Mouse (Mus musculus) liver, embryonic 12.5 days (tissue): ENCODE results near the gene Nodal. TPM values are rescaled to one million over a fixed set of nuclear protein-coding genes. Genes with fewer than 3 reads are reported as not detected.

Experiments
- ATAC-seq: fragments of 200-750 bp; cut with Nextera tagmentation; 2 replicates; pipeline ENCODE4 v1.8.0; 2017; ENCODE audit warnings: moderate number of reproducible peaks, mild to moderate bottlenecking, moderate library complexity
- H3K27ac ChIP-seq: fragments of 300-500 bp; sonication (generic); 2 replicates; pipeline ENCODE4 v1.5.1; 2016; ENCODE audit warnings: mild to moderate bottlenecking
- H3K27me3 ChIP-seq: fragments of 300-500 bp; sonication (generic); replicated peaks from 2 replicates; pipeline ENCODE4 v1.6.1; 2016; ENCODE audit warnings: mild to moderate bottlenecking, moderate library complexity
- H3K36me3 ChIP-seq: fragments of 300-500 bp; sonication (generic); 2 replicates; pipeline ENCODE4 v1.6.1; 2016; ENCODE audit warnings: mild to moderate bottlenecking, moderate library complexity
- H3K4me1 ChIP-seq: fragments of 300-500 bp; sonication (generic); 2 replicates; pipeline ENCODE4 v1.6.1; 2016
- H3K4me2 ChIP-seq: fragments of 300-500 bp; sonication (generic); 2 replicates; pipeline ENCODE4 v1.6.1; 2016; ENCODE audit warnings: mild to moderate bottlenecking, moderate library complexity
- H3K4me3 ChIP-seq: fragments of 300-500 bp; sonication (generic); 2 replicates; pipeline ENCODE4 v1.5.1; 2016; ENCODE audit warnings: mild to moderate bottlenecking, moderate library complexity
- H3K9ac ChIP-seq: fragments of 300-500 bp; sonication (generic); 2 replicates; pipeline ENCODE4 v1.6.1; 2016; ENCODE audit warnings: mild to moderate bottlenecking, moderate library complexity
- H3K9me3 ChIP-seq: fragments of 300-500 bp; sonication (generic); replicated peaks from 2 replicates; pipeline ENCODE4 v1.6.1; 2016; ENCODE audit warnings: mild to moderate bottlenecking, moderate library complexity
- WGBS: fragments of 180-500 bp; shearing (Covaris S2); methylation state at CpG from one replicate; pipeline ENCODE4 v1.1.7; 2016; ENCODE audit not compliant: insufficient replicate concordance; 5-methylcytosine and 5-hydroxymethylcytosine counted together
- polyA plus RNA-seq: library from polyadenylated mRNA; unstranded; fragments of >200 nt; fragmentation: Nextera tagmentation; extraction: Ambion mirVana; gene quantifications from 2 replicates; pipeline ENCODE4 v1.2.1, GENCODE M21; 2016

Gene Nodal
- polyA plus RNA-seq, 1 experiment from 2014 or later = 0.31 TPM

- Histone ChIP-seq H3K4me1 (peaks cover 53% of the 10 kb centered on the region), H3K9me3 (no peaks in the 10 kb centered on the region), H3K36me3 (no peaks in the 10 kb centered on the region), H3K27me3 (peaks cover 66% of the 10 kb centered on the region), H3K4me3 (peak overlapping the region; percentile 55; the same call in 1 of the 2 replicates), H3K27ac (no peak overlapping the region), H3K9ac (no peak overlapping the region), H3K4me2 (peak overlapping the region; percentile 81)
- no peak for ATAC-seq
- 9% methylated on average over 24 of the region's 24 CpGs for WGBS
Measured at GRCm38 (mm10) chr10:61419146-61419545, 1.4 kb downstream of the Nodal start.

GRCm38 (mm10) chr10:61420011-61420410 lies 2.2 kb downstream of the Nodal start:
- Histone ChIP-seq H3K27ac (no peak overlapping the region), H3K36me3 (no peaks in the 10 kb centered on the region), H3K9me3 (no peaks in the 10 kb centered on the region), H3K4me3 (no peak overlapping the region), H3K27me3 (peaks cover 66% of the 10 kb centered on the region), H3K9ac (no peak overlapping the region), H3K4me1 (peaks cover 53% of the 10 kb centered on the region), H3K4me2 (no peak overlapping the region)
- 36% methylated on average over 4 of the region's 4 CpGs for WGBS
- ATAC-seq = no peak

- ATAC-seq = no peak
Measured at GRCm38 (mm10) chr10:61422861-61423260, 5.1 kb downstream of the Nodal start.

GRCm38 (mm10) chr10:61423289-61423688 lies 5.5 kb downstream of the Nodal start:
- Histone ChIP-seq H3K4me1 (peaks cover 36% of the 10 kb centered on the region), H3K27me3 (peaks cover 40% of the 10 kb centered on the region), H3K9ac (no peak overlapping the region), H3K36me3 (no peaks in the 10 kb centered on the region), H3K27ac (no peak overlapping the region), H3K4me3 (no peak overlapping the region), H3K9me3 (no peaks in the 10 kb centered on the region), H3K4me2 (no peak overlapping the region)
- WGBS = 50% methylated on average over 10 of the region's 10 CpGs
- peak; percentile 12; the same call in 1 of the 2 replicates for ATAC-seq

More at GRCm38 (mm10) chr10:61422861-61423260, 5.1 kb downstream of the Nodal start:
- Histone ChIP-seq H3K9ac (no peak overlapping the region), H3K36me3 (no peaks in the 10 kb centered on the region), H3K9me3 (no peaks in the 10 kb centered on the region), H3K27me3 (peaks cover 44% of the 10 kb centered on the region), H3K4me1 (peaks cover 40% of the 10 kb centered on the region), H3K4me2 (no peak overlapping the region), H3K27ac (no peak overlapping the region), H3K4me3 (no peak overlapping the region)
- 55% methylated on average over 12 of the region's 12 CpGs for WGBS

- peaks cover 25% of the 10 kb centered on the region for H3K4me1 ChIP-seq
- no peak for ATAC-seq
- H3K9me3 ChIP-seq = no peaks in the 10 kb centered on the region
- H3K4me3 ChIP-seq = no peak overlapping the region
- H3K36me3 ChIP-seq = peaks cover 6% of the 10 kb centered on the region
- H3K4me2 ChIP-seq = no peak overlapping the region
- H3K9ac ChIP-seq = no peak overlapping the region
- H3K27me3 ChIP-seq = peaks cover 28% of the 10 kb centered on the region
- no peak overlapping the region for H3K27ac ChIP-seq
- 37% methylated on average over 7 of the region's 7 CpGs for WGBS
Measured at GRCm38 (mm10) chr10:61424500-61424899, 6.7 kb downstream of the Nodal start.

GRCm38 (mm10) chr10:61425047-61425446 lies 7.3 kb downstream of the Nodal start:
- Histone ChIP-seq H3K27me3 (peaks cover 22% of the 10 kb centered on the region), H3K4me1 (peaks cover 25% of the 10 kb centered on the region), H3K9me3 (no peaks in the 10 kb centered on the region), H3K9ac (no peak overlapping the region), H3K4me3 (no peak overlapping the region), H3K27ac (no peak overlapping the region), H3K36me3 (peaks cover 12% of the 10 kb centered on the region), H3K4me2 (no peak overlapping the region)
- 58% methylated on average over 2 of the region's 2 CpGs for WGBS
- ATAC-seq = no peak

GRCm38 (mm10) chr10:61426251-61426757 lies 8.5 kb downstream of the Nodal start:
- Histone ChIP-seq H3K9me3 (no peaks in the 10 kb centered on the region), H3K4me2 (no peak overlapping the region), H3K4me3 (no peak overlapping the region), H3K36me3 (peaks cover 24% of the 10 kb centered on the region), H3K27ac (peak overlapping the region; percentile 28), H3K27me3 (peaks cover 10% of the 10 kb centered on the region), H3K4me1 (peaks cover 22% of the 10 kb centered on the region), H3K9ac (no peak overlapping the region)
- WGBS = 39% methylated on average over 2 of the region's 2 CpGs
- ATAC-seq = peak; percentile 39

- 81% methylated on average over 6 of the region's 6 CpGs for WGBS
- Histone ChIP-seq H3K36me3 (peaks cover 41% of the 10 kb centered on the region), H3K4me1 (peaks cover 22% of the 10 kb centered on the region), H3K9ac (no peak overlapping the region), H3K4me2 (no peak overlapping the region), H3K9me3 (no peaks in the 10 kb centered on the region), H3K27me3 (peaks cover 7% of the 10 kb centered on the region; the same call in 1 of the 2 replicates), H3K27ac (no peak overlapping the region), H3K4me3 (no peak overlapping the region)
- ATAC-seq = no peak
Measured at GRCm38 (mm10) chr10:61427951-61428350, 10.2 kb downstream of the Nodal start.

GRCm38 (mm10) chr10:61428416-61428815 lies 10.6 kb downstream of the Nodal start:
- H3K4me1 ChIP-seq = peaks cover 19% of the 10 kb centered on the region
- no peak overlapping the region for H3K4me3 ChIP-seq
- ATAC-seq = no peak
- H3K9ac ChIP-seq = no peak overlapping the region
- H3K27ac ChIP-seq = no peak overlapping the region
- H3K4me2 ChIP-seq = no peak overlapping the region
- H3K9me3 ChIP-seq = no peaks in the 10 kb centered on the region
- 0 out of 2 replicates have a peak, but pooled peaks cover 3% of the 10 kb centered on the region for H3K27me3 ChIP-seq
- peaks cover 45% of the 10 kb centered on the region for H3K36me3 ChIP-seq
- WGBS = 57% methylated on average over 4 of the region's 4 CpGs

GRCm38 (mm10) chr10:61429043-61429442 lies 11.3 kb downstream of the Nodal start:
- H3K27ac ChIP-seq = no peak overlapping the region
- no peak for ATAC-seq
- H3K36me3 ChIP-seq = peaks cover 52% of the 10 kb centered on the region
- peaks cover 15% of the 10 kb centered on the region for H3K4me1 ChIP-seq
- no peaks in the 10 kb centered on the region for H3K27me3 ChIP-seq
- H3K4me3 ChIP-seq = no peak overlapping the region
- no peak overlapping the region for H3K4me2 ChIP-seq
- 87% methylated on average over 5 of the region's 5 CpGs for WGBS
- no peak overlapping the region for H3K9ac ChIP-seq
- H3K9me3 ChIP-seq = no peaks in the 10 kb centered on the region

GRCm38 (mm10) chr10:61431375-61431774 lies 13.6 kb downstream of the Nodal start:
- H3K4me2 ChIP-seq = no peak overlapping the region
- H3K9ac ChIP-seq = no peak overlapping the region
- H3K27me3 ChIP-seq = no peaks in the 10 kb centered on the region
- no peak overlapping the region for H3K27ac ChIP-seq
- no peaks in the 10 kb centered on the region for H3K9me3 ChIP-seq
- no peaks in the 10 kb centered on the region for H3K4me1 ChIP-seq
- no peak for ATAC-seq
- 89% methylated on average over 9 of the region's 9 CpGs for WGBS
- H3K36me3 ChIP-seq = peaks cover 74% of the 10 kb centered on the region
- no peak overlapping the region for H3K4me3 ChIP-seq

GRCm38 (mm10) chr10:61440202-61440800 lies 22.5 kb downstream of the Nodal start:
- WGBS = 81% methylated on average over 7 of the region's 7 CpGs
- Histone ChIP-seq H3K4me2 (no peak overlapping the region), H3K9ac (no peak overlapping the region), H3K4me3 (no peak overlapping the region), H3K4me1 (peaks cover 35% of the 10 kb centered on the region), H3K27me3 (no peaks in the 10 kb centered on the region), H3K9me3 (no peaks in the 10 kb centered on the region), H3K36me3 (peaks cover 71% of the 10 kb centered on the region), H3K27ac (no peak overlapping the region)
- ATAC-seq = no peak
